Mouse (Mus musculus) thymus, adult 2 months (tissue): Measurements from ENCODE around the gene Phlpp1.

Experiments used
- CTCF ChIP-seq: fragments of 200-500 bp; IDR thresholded peaks from 2 replicates; pipeline ENCODE4 v1.5.1; 2012; ENCODE audit warnings: mild to moderate bottlenecking, control low read depth, low read length, moderate library complexity, borderline replicate concordance; ENCODE audit not compliant: control insufficient read depth, poor library complexity, insufficient read depth; ENCODE audit errors: extremely low read depth
- POLR2A ChIP-seq: fragments of 200-500 bp; IDR thresholded peaks from 2 replicates; pipeline ENCODE4 v1.6.1; 2012; ENCODE audit warnings: mild to moderate bottlenecking, low read length, control low read depth, moderate library complexity; ENCODE audit not compliant: control insufficient read depth, poor library complexity, insufficient read depth; ENCODE audit errors: extremely low read depth

DNA sequence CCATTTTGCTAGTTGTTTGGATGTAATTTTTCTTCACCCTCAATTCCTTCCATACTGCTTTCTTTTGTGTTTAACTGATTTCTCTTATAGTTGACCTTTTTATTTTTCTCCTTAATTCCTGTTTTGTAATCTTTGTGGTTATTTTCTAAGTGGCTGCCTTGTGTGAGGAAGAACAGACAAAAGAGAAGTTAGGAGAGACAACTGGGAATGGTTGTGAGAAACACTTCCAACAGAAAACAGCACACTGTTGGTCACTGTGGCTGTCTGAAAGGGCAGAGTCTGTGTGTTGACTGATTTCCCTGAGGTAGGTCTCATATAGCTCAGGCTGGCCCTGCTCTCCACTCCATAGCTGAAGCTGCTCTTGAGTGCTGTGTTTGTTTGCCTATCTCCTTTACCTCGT is 32.4 kb upstream of the Phlpp1 start:
- no peak for TF ChIP-seq POLR2A
- no peak for TF ChIP-seq CTCF
